Mouse (Mus musculus): ENCODE measurements at regions not wholly inside any gene's neighbourhood (a gene's known extent, or its start where the extent isn't known, plus 50 kb on each side); places are given as distances from the start of the nearest gene placed in this dataset.

DNA sequence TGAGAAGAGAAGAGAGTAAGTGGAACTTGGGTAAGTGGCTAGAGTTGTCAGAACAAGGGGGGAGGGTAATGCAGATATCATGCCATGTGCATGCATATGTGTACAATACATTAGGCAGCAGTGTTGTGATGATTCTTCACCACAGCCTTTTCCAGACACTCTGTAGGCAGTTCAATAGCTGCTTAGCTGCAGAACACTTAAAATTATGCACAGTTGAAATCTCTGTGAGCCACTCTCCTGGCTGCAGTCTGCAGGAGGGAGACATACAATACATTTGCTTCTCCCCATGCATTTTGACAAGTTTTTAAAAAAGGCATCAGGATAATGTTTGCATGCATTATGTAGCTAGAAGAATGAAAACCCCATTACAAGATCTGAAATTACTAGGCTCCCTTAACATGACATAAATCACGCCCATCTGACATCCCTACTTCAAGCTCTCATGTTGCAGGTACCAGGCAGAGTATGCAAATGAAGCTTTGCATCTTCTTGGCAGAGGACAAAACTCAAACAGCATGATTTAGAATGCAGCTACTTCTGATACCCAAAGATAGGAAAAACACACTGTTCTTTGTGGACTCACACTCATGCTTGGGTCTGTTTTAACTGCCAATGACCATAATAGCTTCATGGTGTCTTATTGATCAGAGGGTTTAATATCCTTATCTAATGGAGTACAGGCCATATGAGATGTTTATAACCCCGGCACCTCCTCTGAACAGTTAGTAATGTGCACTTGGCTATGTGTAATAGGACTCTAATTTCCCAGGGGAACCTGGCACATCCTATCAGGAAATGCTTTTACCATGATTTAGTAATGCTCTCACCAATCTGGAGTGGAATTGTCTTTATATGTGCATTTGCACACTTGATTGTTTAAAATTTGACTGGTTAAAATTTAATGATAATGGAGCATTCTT lies 640.9 kb upstream of the Marcks start:
- TF ChIP-seq CTCF (IDR thresholded peaks at IDR 0.05; ENCODE audit: low read depth, low read length), result no peak
- no peak for TF ChIP-seq GATA1 (IDR thresholded peaks at IDR 0.05; ENCODE audit: borderline replicate concordance, low read length)
- TF ChIP-seq POLR2AphosphoS5 (IDR thresholded peaks at IDR 0.05; ENCODE audit: insufficient replicate concordance, low read depth, low read length), result no peak

Data from G1E (cell line).